Mouse (Mus musculus): ENCODE results near the gene Ndufb3. TPM values are rescaled to one million over a fixed set of nuclear protein-coding genes. Genes with fewer than 3 reads are reported as not detected.
"Not testable (repeated sequence)": the region's sequence is repeated elsewhere in the genome, so short reads cannot be mapped to it uniquely, and the experiment has no call there.

Gene Ndufb3
- total RNA-seq (2014; fragmentation: Nextera tagmentation) (34.5 and 57.8 TPM in 2 replicates), total RNA-seq (2017) (168 and 172 TPM in 2 replicates), polyA plus RNA-seq (2012) (5.8 and 7.5 TPM in 2 replicates)

GRCm38 (mm10) chr1:58586171-58586997 is at the start of gene Ndufb3, which contains the start of gene Fam126b:
TSS of gene Ndufb3 (plus strand) at chr1:58586384.
TSS of gene Fam126b (minus strand) at chr1:58586323.
- Histone ChIP-seq H3K9me3 (replicated peaks) (no peaks in the 10 kb centered on the region), H3K4me3 (ENCODE audit: low read depth, low read length) (peak within 1 kb of the TSS; percentile 85), H3K27me3 (ENCODE audit: insufficient read depth, low read length) (no peaks in the 10 kb centered on the region), H3K36me3 (replicated peaks) (peaks cover 20% of the 10 kb centered on the region), H3K4me1 (ENCODE audit: insufficient read depth, low read depth, low read length) (peaks cover 19% of the 10 kb centered on the region)
- DNase-seq (ENCODE audit: low spot score) = peak; percentile 96
- peak; percentile 98 for ATAC-seq (ENCODE audit: extremely low read depth, insufficient number of reproducible peaks, low FRiP score, poor library complexity, severe bottlenecking)
- no peak for TF ChIP-seq POLR2AphosphoS5 (IDR thresholded peaks at IDR 0.05; ENCODE audit: insufficient replicate concordance, low read depth, low read length)
- no peak for TF ChIP-seq TAL1 (conservative IDR thresholded peaks at IDR 0.05; ENCODE audit: low read depth, low read length)
- TF ChIP-seq CTCF (IDR thresholded peaks at IDR 0.05; ENCODE audit: low read depth, low read length) = no peak
- no peak for TF ChIP-seq GATA1 (IDR thresholded peaks at IDR 0.05; ENCODE audit: borderline replicate concordance, low read length)
- TF ChIP-seq GATA2 (IDR thresholded peaks at IDR 0.05; ENCODE audit: borderline replicate concordance, low read depth, low read length) = no peak

GRCm38 (mm10) chr1:58541386-58541785 is 44.8 kb upstream of the Ndufb3 start:
- Histone ChIP-seq H3K27me3 (ENCODE audit: insufficient read depth, low read length) (no peaks in the 10 kb centered on the region), H3K4me3 (ENCODE audit: low read depth, low read length) (no peak overlapping the region), H3K36me3 (replicated peaks) (peaks cover 83% of the 10 kb centered on the region), H3K9me3 (replicated peaks) (no peaks in the 10 kb centered on the region), H3K4me1 (ENCODE audit: insufficient read depth, low read depth, low read length) (no peaks in the 10 kb centered on the region)
- DNase-seq (ENCODE audit: low spot score) (no peak), ATAC-seq (ENCODE audit: extremely low read depth, insufficient number of reproducible peaks, low FRiP score, poor library complexity, severe bottlenecking) (no peak)
- TF ChIP-seq CTCF (IDR thresholded peaks at IDR 0.05; ENCODE audit: low read depth, low read length) = no peak
- TF ChIP-seq GATA2 (IDR thresholded peaks at IDR 0.05; ENCODE audit: borderline replicate concordance, low read depth, low read length) = no peak
- no peak for TF ChIP-seq POLR2AphosphoS5 (IDR thresholded peaks at IDR 0.05; ENCODE audit: insufficient replicate concordance, low read depth, low read length)
- no peak for TF ChIP-seq GATA1 (IDR thresholded peaks at IDR 0.05; ENCODE audit: borderline replicate concordance, low read length)
- TF ChIP-seq TAL1 (conservative IDR thresholded peaks at IDR 0.05; ENCODE audit: low read depth, low read length) = no peak

- not testable (repeated sequence) for H3K4me1 ChIP-seq (ENCODE audit: insufficient read depth, low read depth, low read length); H3K9me3 ChIP-seq (replicated peaks); H3K27me3 ChIP-seq (ENCODE audit: insufficient read depth, low read length); H3K4me3 ChIP-seq (ENCODE audit: low read depth, low read length); ATAC-seq (ENCODE audit: extremely low read depth, insufficient number of reproducible peaks, low FRiP score, poor library complexity, severe bottlenecking); DNase-seq (ENCODE audit: low spot score)
- peaks cover 49% of the 10 kb centered on the region for H3K36me3 ChIP-seq (replicated peaks)
Measured at GRCm38 (mm10) chr1:58560370-58560769, 25.8 kb upstream of the Ndufb3 start.

- Histone ChIP-seq H3K4me1 (ENCODE audit: insufficient read depth, low read depth, low read length) (peaks cover 1% of the 10 kb centered on the region; the same call in 1 of the 2 replicates), H3K9me3 (replicated peaks) (no peaks in the 10 kb centered on the region), H3K36me3 (replicated peaks) (peaks cover 48% of the 10 kb centered on the region), H3K27me3 (ENCODE audit: insufficient read depth, low read length) (no peaks in the 10 kb centered on the region), H3K4me3 (ENCODE audit: low read depth, low read length) (no peak overlapping the region)
- ATAC-seq (ENCODE audit: extremely low read depth, insufficient number of reproducible peaks, low FRiP score, poor library complexity, severe bottlenecking) = no peak
- TF ChIP-seq CTCF (IDR thresholded peaks at IDR 0.05; ENCODE audit: low read depth, low read length) (peak; percentile 74), POLR2AphosphoS5 (IDR thresholded peaks at IDR 0.05; ENCODE audit: insufficient replicate concordance, low read depth, low read length) (no peak), GATA2 (IDR thresholded peaks at IDR 0.05; ENCODE audit: borderline replicate concordance, low read depth, low read length) (no peak)
- no peak for DNase-seq (ENCODE audit: low spot score)
Measured at GRCm38 (mm10) chr1:58562455-58562854, 23.7 kb upstream of the Ndufb3 start.

- Histone ChIP-seq H3K4me1 (ENCODE audit: insufficient read depth, low read depth, low read length) (peaks cover 3% of the 10 kb centered on the region; the same call in 1 of the 2 replicates), H3K27me3 (ENCODE audit: insufficient read depth, low read length) (no peaks in the 10 kb centered on the region), H3K4me3 (ENCODE audit: low read depth, low read length) (no peak overlapping the region), H3K36me3 (replicated peaks) (peaks cover 42% of the 10 kb centered on the region), H3K9me3 (replicated peaks) (no peaks in the 10 kb centered on the region)
- no peak for DNase-seq (ENCODE audit: low spot score)
- no peak for ATAC-seq (ENCODE audit: extremely low read depth, insufficient number of reproducible peaks, low FRiP score, poor library complexity, severe bottlenecking)
- no peak for TF ChIP-seq TAL1 (conservative IDR thresholded peaks at IDR 0.05; ENCODE audit: low read depth, low read length)
- no peak for TF ChIP-seq CTCF (IDR thresholded peaks at IDR 0.05; ENCODE audit: low read depth, low read length)
- no peak for TF ChIP-seq GATA2 (IDR thresholded peaks at IDR 0.05; ENCODE audit: borderline replicate concordance, low read depth, low read length)
- no peak for TF ChIP-seq POLR2AphosphoS5 (IDR thresholded peaks at IDR 0.05; ENCODE audit: insufficient replicate concordance, low read depth, low read length)
- no peak for TF ChIP-seq GATA1 (IDR thresholded peaks at IDR 0.05; ENCODE audit: borderline replicate concordance, low read length)
Measured at GRCm38 (mm10) chr1:58564981-58565380, 21.2 kb upstream of the Ndufb3 start.

GRCm38 (mm10) chr1:58566621-58567020 is 19.6 kb upstream of the Ndufb3 start:
- Histone ChIP-seq H3K9me3 (replicated peaks) (no peaks in the 10 kb centered on the region), H3K4me3 (ENCODE audit: low read depth, low read length) (no peak overlapping the region), H3K36me3 (replicated peaks) (peaks cover 35% of the 10 kb centered on the region), H3K4me1 (ENCODE audit: insufficient read depth, low read depth, low read length) (peaks cover 3% of the 10 kb centered on the region; the same call in 1 of the 2 replicates), H3K27me3 (ENCODE audit: insufficient read depth, low read length) (no peaks in the 10 kb centered on the region)
- ATAC-seq (ENCODE audit: extremely low read depth, insufficient number of reproducible peaks, low FRiP score, poor library complexity, severe bottlenecking) (no peak), DNase-seq (ENCODE audit: low spot score) (no peak)
- TF ChIP-seq CTCF (IDR thresholded peaks at IDR 0.05; ENCODE audit: low read depth, low read length) (no peak), TAL1 (conservative IDR thresholded peaks at IDR 0.05; ENCODE audit: low read depth, low read length) (no peak), GATA1 (IDR thresholded peaks at IDR 0.05; ENCODE audit: borderline replicate concordance, low read length) (no peak), GATA2 (IDR thresholded peaks at IDR 0.05; ENCODE audit: borderline replicate concordance, low read depth, low read length) (no peak), POLR2AphosphoS5 (IDR thresholded peaks at IDR 0.05; ENCODE audit: insufficient replicate concordance, low read depth, low read length) (no peak)

Data from G1E (cell line).